Mouse (Mus musculus): ENCODE data around the gene Ascc1. TPM values are rescaled to one million over a fixed set of nuclear protein-coding genes. Genes with fewer than 3 reads are reported as not detected.
A peak's percentile ranks its signal among the peaks of the same experiment; 100 is the strongest.

The Ascc1 gene
- 35.8 and 37.0 TPM in 2 replicates for polyA plus RNA-seq (2016; fragmentation: Nextera tagmentation; extraction: Ambion mirVana)

GRCm38 (mm10) chr10:60002673-60003212, at the start of gene Ascc1, which contains the start of gene Anapc16:
Gene Ascc1 (plus strand): TSS chr10:60002805.
Gene Anapc16 (minus strand): TSS chr10:60003135.
- H3K4me1 ChIP-seq (replicated peaks): peaks cover 21% of the 10 kb centered on the region
- WGBS: under 1% methylated on average over 51 of the region's 51 CpGs
- H3K27ac ChIP-seq: peak within 1 kb of the TSS; percentile 98
- peak; percentile 98 for DNase-seq (ENCODE audit: low spot score)
- H3K27me3 ChIP-seq (ENCODE audit: insufficient read depth, poor library complexity, severe bottlenecking): no peaks in the 10 kb centered on the region
- peaks cover 32% of the 10 kb centered on the region for H3K36me3 ChIP-seq
- H3K9me3 ChIP-seq: no peaks in the 10 kb centered on the region
- H3K4me3 ChIP-seq: peak within 1 kb of the TSS; percentile 75

- 31% methylated on average over 7 of the region's 7 CpGs for WGBS
- Histone ChIP-seq H3K27me3 (ENCODE audit: insufficient read depth, poor library complexity, severe bottlenecking) (peaks cover 16% of the 10 kb centered on the region), H3K36me3 (peaks cover 4% of the 10 kb centered on the region; the same call in 1 of the 2 replicates), H3K27ac (peak overlapping the region; percentile 96), H3K4me3 (no peak overlapping the region), H3K4me1 (replicated peaks) (peaks cover 71% of the 10 kb centered on the region), H3K9me3 (no peaks in the 10 kb centered on the region)
- peak; percentile 19 for DNase-seq (ENCODE audit: low spot score)
These were observed 49.0 kb upstream of the Ascc1 start for GRCm38 (mm10) chr10:59953564-59954039.

DNA sequence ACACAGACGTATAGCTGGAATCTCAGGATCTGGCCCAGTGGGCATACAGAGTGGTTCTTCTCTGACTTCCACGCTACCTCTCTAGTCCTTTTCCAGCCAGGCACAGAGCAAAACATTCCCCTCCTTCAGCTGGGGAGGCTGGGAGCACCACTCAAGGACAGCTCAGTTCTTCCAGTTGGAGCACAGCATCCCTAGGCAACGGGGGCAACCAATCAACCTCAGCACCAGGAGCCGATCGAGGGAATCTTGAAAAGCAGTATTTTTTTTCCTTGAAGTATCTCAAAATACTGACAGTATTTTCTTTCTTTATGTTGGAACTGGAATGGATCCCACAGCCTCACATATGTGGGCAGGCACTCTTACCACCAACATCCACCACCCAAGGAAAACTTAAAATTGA, 45.9 kb upstream of the Ascc1 start:
- Histone ChIP-seq H3K4me3 (no peak overlapping the region), H3K4me1 (replicated peaks) (peaks cover 58% of the 10 kb centered on the region), H3K27ac (peak overlapping the region; percentile 84), H3K36me3 (no peaks in the 10 kb centered on the region), H3K9me3 (no peaks in the 10 kb centered on the region), H3K27me3 (ENCODE audit: insufficient read depth, poor library complexity, severe bottlenecking) (peaks cover 16% of the 10 kb centered on the region)
- WGBS: 52% methylated on average over 5 of the region's 5 CpGs
- DNase-seq (ENCODE audit: low spot score): no peak

GRCm38 (mm10) chr10:59957171-59958149, 45.1 kb upstream of the Ascc1 start:
- peaks cover 50% of the 10 kb centered on the region for H3K4me1 ChIP-seq (replicated peaks)
- peaks cover 16% of the 10 kb centered on the region for H3K27me3 ChIP-seq (ENCODE audit: insufficient read depth, poor library complexity, severe bottlenecking)
- H3K9me3 ChIP-seq: no peaks in the 10 kb centered on the region
- H3K4me3 ChIP-seq: peak overlapping the region; percentile 33
- peak; percentile 23 for DNase-seq (ENCODE audit: low spot score)
- peak overlapping the region; percentile 84 for H3K27ac ChIP-seq
- no peaks in the 10 kb centered on the region for H3K36me3 ChIP-seq
- 7% methylated on average over 25 of the region's 25 CpGs for WGBS

GRCm38 (mm10) chr10:59958458-59958857, 44.1 kb upstream of the Ascc1 start:
- H3K9me3 ChIP-seq: no peaks in the 10 kb centered on the region
- H3K27ac ChIP-seq: peak overlapping the region; percentile 84
- peak; percentile 25 for DNase-seq (ENCODE audit: low spot score)
- WGBS: 26% methylated on average over 5 of the region's 5 CpGs
- H3K4me1 ChIP-seq (replicated peaks): peaks cover 40% of the 10 kb centered on the region
- H3K36me3 ChIP-seq: no peaks in the 10 kb centered on the region
- H3K27me3 ChIP-seq (ENCODE audit: insufficient read depth, poor library complexity, severe bottlenecking): peaks cover 16% of the 10 kb centered on the region
- peak overlapping the region; percentile 33 for H3K4me3 ChIP-seq

DNA sequence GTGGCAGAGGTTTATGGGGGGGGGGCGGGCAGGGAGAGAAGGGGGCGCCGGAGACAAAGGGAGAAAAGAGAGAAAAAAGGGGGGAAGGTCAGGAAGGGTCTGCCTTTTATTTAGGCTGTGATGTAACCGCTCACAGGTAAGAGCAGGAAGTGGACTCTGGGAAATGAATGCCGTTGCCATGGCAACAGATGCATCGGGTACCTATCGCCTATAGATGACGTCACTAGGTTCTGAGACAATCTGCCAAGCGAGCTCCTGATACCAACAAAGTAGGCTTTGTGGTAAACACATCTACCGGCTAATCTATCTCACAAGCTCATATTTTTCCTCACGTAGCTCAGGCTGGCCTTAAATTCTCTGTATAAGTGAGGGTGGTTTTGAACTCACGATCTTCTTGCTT, 43.1 kb upstream of the Ascc1 start:
- 0 out of 2 replicates have a peak overlapping the region, but pooled peaks have one; percentile 84 for H3K27ac ChIP-seq
- H3K4me1 ChIP-seq (replicated peaks): peaks cover 46% of the 10 kb centered on the region
- no peak overlapping the region for H3K4me3 ChIP-seq
- WGBS: 79% methylated on average over 12 of the region's 12 CpGs
- no peaks in the 10 kb centered on the region for H3K36me3 ChIP-seq
- DNase-seq (ENCODE audit: low spot score): no peak
- no peaks in the 10 kb centered on the region for H3K9me3 ChIP-seq
- H3K27me3 ChIP-seq (ENCODE audit: insufficient read depth, poor library complexity, severe bottlenecking): peaks cover 16% of the 10 kb centered on the region

GRCm38 (mm10) chr10:59963609-59964008, 39.0 kb upstream of the Ascc1 start:
- 41% methylated on average over 2 of the region's 2 CpGs for WGBS
- Histone ChIP-seq H3K36me3 (no peaks in the 10 kb centered on the region), H3K4me1 (replicated peaks) (peaks cover 43% of the 10 kb centered on the region), H3K27ac (peak overlapping the region; percentile 93), H3K9me3 (no peaks in the 10 kb centered on the region), H3K27me3 (ENCODE audit: insufficient read depth, poor library complexity, severe bottlenecking) (0 out of 2 replicates have a peak, but pooled peaks cover under 1% of the 10 kb centered on the region), H3K4me3 (no peak overlapping the region)
- peak; percentile 24 for DNase-seq (ENCODE audit: low spot score)

DNA sequence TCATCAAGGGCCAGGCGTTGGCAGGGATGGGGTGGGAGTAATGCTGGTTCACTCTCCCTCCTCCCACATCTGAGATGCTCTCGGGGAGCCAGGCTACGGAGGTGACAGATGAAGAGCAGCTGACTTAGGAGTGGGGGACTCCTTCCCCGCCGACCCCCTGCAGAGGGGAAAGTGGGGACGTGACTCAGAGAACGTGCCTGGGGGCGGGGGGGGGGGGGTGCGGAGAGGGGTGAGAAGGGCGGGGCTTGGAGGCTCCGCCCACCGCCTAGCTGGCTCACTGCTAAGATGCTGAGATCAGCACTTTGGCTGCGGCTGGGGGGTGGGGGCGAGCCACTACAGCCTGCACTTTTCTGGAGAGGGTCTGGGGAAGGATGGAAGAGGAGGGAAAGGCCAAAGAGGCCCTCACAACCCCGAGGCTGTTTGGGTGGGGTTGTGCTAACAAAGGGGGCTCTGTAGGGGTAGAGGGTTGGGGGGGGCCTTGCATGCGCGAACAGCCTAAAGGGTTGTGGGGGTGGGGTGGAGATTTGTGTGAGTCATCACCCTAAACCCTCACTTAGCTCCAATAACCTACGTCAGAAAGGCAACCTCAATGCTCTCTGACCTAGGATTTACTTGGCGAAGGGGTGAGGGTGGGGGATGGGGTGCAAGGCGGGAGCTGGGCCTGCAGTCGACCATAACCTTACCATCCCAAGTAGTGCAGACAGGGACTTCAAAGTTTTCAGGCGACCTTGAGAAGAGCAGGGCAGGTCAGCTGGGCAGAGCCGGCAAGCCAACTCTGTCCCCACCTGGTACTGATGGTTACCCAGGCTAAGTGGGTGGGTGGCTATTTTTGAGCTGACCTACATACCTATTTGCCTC, 37.9 kb upstream of the Ascc1 start:
- Histone ChIP-seq H3K27ac (peak overlapping the region; percentile 93), H3K4me1 (replicated peaks) (peaks cover 39% of the 10 kb centered on the region), H3K27me3 (ENCODE audit: insufficient read depth, poor library complexity, severe bottlenecking) (no peaks in the 10 kb centered on the region), H3K9me3 (no peaks in the 10 kb centered on the region), H3K4me3 (peak overlapping the region; percentile 43), H3K36me3 (no peaks in the 10 kb centered on the region)
- DNase-seq (ENCODE audit: low spot score): peak; percentile 80
- 5% methylated on average over 23 of the region's 23 CpGs for WGBS

GRCm38 (mm10) chr10:59965362-59965695, 37.3 kb upstream of the Ascc1 start:
- peak overlapping the region; percentile 43 for H3K4me3 ChIP-seq
- 38% methylated on average over 9 of the region's 9 CpGs for WGBS
- DNase-seq (ENCODE audit: low spot score): no peak
- H3K4me1 ChIP-seq (replicated peaks): peaks cover 45% of the 10 kb centered on the region
- no peaks in the 10 kb centered on the region for H3K9me3 ChIP-seq
- no peaks in the 10 kb centered on the region for H3K36me3 ChIP-seq
- no peaks in the 10 kb centered on the region for H3K27me3 ChIP-seq (ENCODE audit: insufficient read depth, poor library complexity, severe bottlenecking)
- peak overlapping the region; percentile 93 for H3K27ac ChIP-seq

DNA sequence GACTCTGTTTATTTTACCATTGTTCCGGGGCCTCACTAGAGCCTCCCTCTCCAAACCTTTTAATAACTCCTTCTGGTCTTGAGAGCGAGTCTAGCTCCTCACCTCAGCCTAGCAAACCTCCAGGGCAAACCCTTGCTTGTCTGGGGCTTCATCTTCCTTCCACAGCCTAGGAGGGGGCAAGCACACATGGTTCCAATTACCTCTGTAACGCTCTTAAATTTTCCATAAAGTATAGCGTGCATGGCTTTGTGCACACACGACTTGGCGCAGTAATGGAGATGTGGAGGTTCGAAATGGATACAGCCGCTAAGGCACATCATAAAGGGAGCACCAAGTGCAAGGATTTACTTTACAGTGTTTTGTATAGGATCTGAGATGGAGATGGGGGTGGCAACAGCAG, 36.8 kb upstream of the Ascc1 start:
- Histone ChIP-seq H3K9me3 (no peaks in the 10 kb centered on the region), H3K4me1 (replicated peaks) (peaks cover 49% of the 10 kb centered on the region), H3K27ac (peak overlapping the region; percentile 93), H3K4me3 (no peak overlapping the region), H3K36me3 (no peaks in the 10 kb centered on the region), H3K27me3 (ENCODE audit: insufficient read depth, poor library complexity, severe bottlenecking) (peaks cover under 1% of the 10 kb centered on the region; the same call in 1 of the 2 replicates)
- 72% methylated on average over 8 of the region's 8 CpGs for WGBS
- peak; percentile 43 for DNase-seq (ENCODE audit: low spot score)

GRCm38 (mm10) chr10:59966743-59967142, 35.9 kb upstream of the Ascc1 start:
- peaks cover 7% of the 10 kb centered on the region for H3K27me3 ChIP-seq (ENCODE audit: insufficient read depth, poor library complexity, severe bottlenecking)
- no peak overlapping the region for H3K27ac ChIP-seq
- H3K4me3 ChIP-seq: no peak overlapping the region
- H3K9me3 ChIP-seq: no peaks in the 10 kb centered on the region
- DNase-seq (ENCODE audit: low spot score): no peak
- WGBS: 90% methylated on average over 6 of the region's 6 CpGs
- no peaks in the 10 kb centered on the region for H3K36me3 ChIP-seq
- H3K4me1 ChIP-seq (replicated peaks): peaks cover 50% of the 10 kb centered on the region

- no peaks in the 10 kb centered on the region for H3K36me3 ChIP-seq
- DNase-seq (ENCODE audit: low spot score): no peak
- H3K9me3 ChIP-seq: no peaks in the 10 kb centered on the region
- H3K4me3 ChIP-seq: no peak overlapping the region
- H3K27ac ChIP-seq: peak overlapping the region; percentile 35
- 93% methylated on average over 6 of the region's 6 CpGs for WGBS
- peaks cover 57% of the 10 kb centered on the region for H3K4me1 ChIP-seq (replicated peaks)
- peaks cover 9% of the 10 kb centered on the region for H3K27me3 ChIP-seq (ENCODE audit: insufficient read depth, poor library complexity, severe bottlenecking)
These were observed 35.2 kb upstream of the Ascc1 start for GRCm38 (mm10) chr10:59967309-59967942.

Measured in hindbrain, embryonic 10.5 days (tissue).